Mouse (Mus musculus): ENCODE data around the gene Fbxo9.

DNA sequence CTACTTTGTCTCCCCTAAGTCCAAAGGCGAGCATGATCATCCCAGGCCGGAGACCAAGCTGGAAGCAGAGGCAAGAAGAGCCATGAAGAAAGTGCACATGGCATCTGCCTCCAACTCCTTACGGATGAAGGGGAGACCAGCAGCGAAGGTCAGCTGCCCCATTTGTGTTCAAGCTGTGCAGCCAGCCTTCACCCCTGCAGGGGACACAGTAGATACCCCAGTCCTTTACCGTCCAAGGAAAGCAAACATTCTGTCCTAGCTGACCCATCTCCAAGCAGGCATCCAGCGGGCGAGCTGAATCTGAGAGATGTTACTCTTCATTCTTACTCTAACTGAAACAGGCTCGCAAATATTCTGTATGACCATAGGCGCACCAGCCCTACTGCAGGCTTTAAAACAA lies 46.5 kb downstream of the Fbxo9 start:
- TF ChIP-seq POLR2A (IDR thresholded peaks at IDR 0.05; ENCODE audit: low read depth, low read length) = no peak
- no peak for TF ChIP-seq CTCF (conservative IDR thresholded peaks at IDR 0.05; ENCODE audit: insufficient read depth, insufficient read length, low read depth, low read length)
